8 mouse cellular contexts compared by ENCODE assay signal in the genomic region with DNA sequence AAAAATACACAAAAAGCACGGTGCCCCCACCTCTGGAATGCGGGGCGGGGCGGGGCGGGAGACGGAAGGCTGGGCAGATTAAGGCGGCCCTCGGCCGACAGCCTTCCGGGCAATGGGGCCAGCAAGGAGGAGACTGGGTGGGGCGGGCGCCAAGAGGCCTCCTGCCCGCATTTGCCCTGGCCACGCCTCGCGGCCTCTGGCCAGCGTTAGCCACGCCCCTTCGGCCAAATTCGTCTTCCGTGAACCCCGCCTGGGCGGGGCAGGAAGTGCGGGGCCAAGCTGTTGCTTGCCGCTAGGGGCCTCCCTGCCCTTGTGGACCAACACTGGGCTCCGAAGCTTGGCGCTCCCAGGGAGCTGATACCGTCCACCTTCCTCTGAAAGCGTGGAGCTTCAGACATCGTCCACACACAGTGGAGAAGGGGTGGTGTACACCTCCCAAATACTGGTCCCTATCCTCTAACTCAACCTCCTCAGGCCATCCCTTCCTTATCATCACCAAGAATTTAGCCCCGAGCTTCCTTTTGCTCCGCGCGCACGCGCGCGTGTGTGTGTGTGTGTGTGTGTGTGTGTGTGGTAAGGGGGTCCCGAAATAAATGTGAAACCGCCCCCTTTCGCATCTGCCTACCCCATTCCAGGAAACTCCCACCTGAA. TPM values are rescaled to one million over a fixed set of nuclear protein-coding genes. Genes with fewer than 3 reads are reported as not detected.
DNase-seq lines count a peak whose midpoint lies in the region; ATAC-seq lines count a peak whose summit lies in the region.

No protein-coding gene starts in this region.

- peak; percentile 91 for ATAC-seq in heart, embryonic 14.5 days (ENCODE audit: insufficient number of reproducible peaks, insufficient read depth, low FRiP score, low read depth)
- ATAC-seq in liver, embryonic 13.5 days (ENCODE audit: low read depth): peak; percentile 90
- ATAC-seq in stomach, embryonic 16.5 days (ENCODE audit: insufficient read depth, low FRiP score): peak; percentile 93

- DNase-seq in CD4-positive helper T cell, adult 2 months (ENCODE audit: low read depth, low spot score): peak; percentile 91
- peak; percentile 62 for DNase-seq in fat pad, adult 2 months (ENCODE audit: extremely low read depth, low read depth, low spot score)
- DNase-seq in kidney, postnatal 14 days: peak; percentile 100
- peak; percentile 99 for DNase-seq in liver, embryonic 13.5 days
- peak; percentile 97 for DNase-seq in neural tube, embryonic 10.5 days (ENCODE audit: extremely low spot score, low spot score)

- H3K4me1 ChIP-seq in brown adipose tissue, adult 24 weeks (ENCODE audit: control insufficient read depth, insufficient read depth, insufficient read length, low read length): no peaks in the 10 kb centered on the region; the same call in 1 of the 2 replicates
- peaks cover 4 to 20% of the 10 kb centered on the region in 2 experiments; a peak in 3 of 4 replicates for H3K4me1 ChIP-seq in heart, embryonic 14.5 days (ENCODE audit: control insufficient read depth in 2 of 2, insufficient read depth in 2 of 2, low read length in 2 of 2)
- H3K4me1 ChIP-seq in liver, embryonic 13.5 days (replicated peaks): peaks cover 78% of the 10 kb centered on the region
- peaks cover 22% of the 10 kb centered on the region for H3K4me1 ChIP-seq in stomach, embryonic 16.5 days (ENCODE audit: control insufficient read depth, insufficient read depth, low read length)

- H3K9me3 ChIP-seq in heart, embryonic 14.5 days (ENCODE audit: control insufficient read depth, low read length): no peaks in the 10 kb centered on the region
- no peaks in the 10 kb centered on the region for H3K9me3 ChIP-seq in liver, embryonic 13.5 days (replicated peaks)
- H3K9me3 ChIP-seq in stomach, embryonic 16.5 days (replicated peaks; ENCODE audit: control insufficient read depth, low read length): no peaks in the 10 kb centered on the region

- H3K27me3 ChIP-seq in heart, embryonic 14.5 days (ENCODE audit: control insufficient read depth, insufficient read depth, low read length): no peaks in the 10 kb centered on the region
- H3K27me3 ChIP-seq in liver, embryonic 13.5 days: no peaks in the 10 kb centered on the region
- H3K27me3 ChIP-seq in stomach, embryonic 16.5 days (ENCODE audit: control insufficient read depth, insufficient read depth, low read length): no peaks in the 10 kb centered on the region

- peak overlapping the region; percentile 91 for H3K4me2 ChIP-seq in heart, embryonic 14.5 days (ENCODE audit: low read length)
- peak overlapping the region; percentile 94 for H3K4me2 ChIP-seq in liver, embryonic 13.5 days
- H3K4me2 ChIP-seq in stomach, embryonic 16.5 days (ENCODE audit: low read depth, low read length): peak overlapping the region; percentile 94

- 0% methylated on average over 41 of the region's 41 CpGs for WGBS in heart, embryonic 14.5 days
- 0% methylated on average over 41 of the region's 41 CpGs for WGBS in liver, embryonic 13.5 days (ENCODE audit: insufficient replicate concordance)
- under 1% methylated on average over 41 of the region's 41 CpGs for WGBS in stomach, embryonic 16.5 days

- H3K4me3 ChIP-seq in brown adipose tissue, adult 24 weeks (ENCODE audit: insufficient read depth, low read depth, low read length): peak overlapping the region; percentile 60
- peak overlapping the region; percentile 42 to 47 for H3K4me3 ChIP-seq in heart, embryonic 14.5 days (ENCODE audit: control insufficient read depth in 1 of 2, insufficient read depth in 1 of 2, low read depth in 1 of 2, low read length in 2 of 2)
- H3K4me3 ChIP-seq in liver, embryonic 13.5 days (replicated peaks): peak overlapping the region; percentile 62
- peak overlapping the region; percentile 48 for H3K4me3 ChIP-seq in stomach, embryonic 16.5 days (replicated peaks; ENCODE audit: low read length)

- peak overlapping the region; percentile 79 for H3K9ac ChIP-seq in heart, embryonic 14.5 days (ENCODE audit: low read length)
- peak overlapping the region; percentile 76 for H3K9ac ChIP-seq in liver, embryonic 13.5 days
- peak overlapping the region; percentile 77 for H3K9ac ChIP-seq in stomach, embryonic 16.5 days (ENCODE audit: low read length)

- peaks cover 26% of the 10 kb centered on the region for H3K36me3 ChIP-seq in heart, embryonic 14.5 days (ENCODE audit: control insufficient read depth, insufficient read depth, low read length)
- H3K36me3 ChIP-seq in liver, embryonic 13.5 days: peaks cover 27% of the 10 kb centered on the region
- H3K36me3 ChIP-seq in stomach, embryonic 16.5 days (ENCODE audit: control insufficient read depth, insufficient read depth, low read length): peaks cover 14% of the 10 kb centered on the region

- H3K27ac ChIP-seq in brown adipose tissue, adult 24 weeks (replicated peaks; ENCODE audit: low read depth, low read length): peak overlapping the region; percentile 92
- H3K27ac ChIP-seq in heart, embryonic 14.5 days (replicated peaks in 1 of 2; ENCODE audit: control insufficient read depth in 1 of 2, insufficient read depth in 1 of 2, low read depth in 2 of 2, low read length in 2 of 2): peak overlapping the region; percentile 81 to 92
- peak overlapping the region; percentile 91 for H3K27ac ChIP-seq in liver, embryonic 13.5 days
- peak overlapping the region; percentile 95 for H3K27ac ChIP-seq in stomach, embryonic 16.5 days (ENCODE audit: low read length)

RNA-seq across cellular contexts. Expression of a gene that starts 6.1 kb away (rescaled TPM):
- 66.8 and 98.0 TPM in 2 replicates for polyA plus RNA-seq in brown adipose tissue, adult 24 weeks (2012; ENCODE audit: insufficient read depth, insufficient read length, missing spikeins)
- polyA plus RNA-seq in heart, embryonic 14.5 days (2014; fragmentation: Nextera tagmentation; extraction: Ambion mirVana): 67.3 and 67.8 TPM in 2 replicates
- polyA plus RNA-seq in liver, embryonic 13.5 days (2015; fragmentation: Nextera tagmentation; extraction: Ambion mirVana): 33.1 and 35.6 TPM in 2 replicates
- polyA plus RNA-seq in stomach, embryonic 16.5 days (2015; fragmentation: Nextera tagmentation; extraction: Ambion mirVana): 77.9 and 88.9 TPM in 2 replicates

RNA-seq across cellular contexts. Expression of a gene that starts 11.8 kb away (rescaled TPM):
- 0.46 and 1.1 TPM in 2 replicates for polyA plus RNA-seq in brown adipose tissue, adult 24 weeks (2012; ENCODE audit: insufficient read depth, insufficient read length, missing spikeins)
- polyA plus RNA-seq in heart, embryonic 14.5 days (2014; fragmentation: Nextera tagmentation; extraction: Ambion mirVana): 0.27 and 0.38 TPM in 2 replicates
- 0.62 and 0.90 TPM in 2 replicates for polyA plus RNA-seq in liver, embryonic 13.5 days (2015; fragmentation: Nextera tagmentation; extraction: Ambion mirVana)
- polyA plus RNA-seq in stomach, embryonic 16.5 days (2015; fragmentation: Nextera tagmentation; extraction: Ambion mirVana): 29.1 and 29.8 TPM in 2 replicates

RNA-seq across cellular contexts. Expression of a gene that starts 22.4 kb away (rescaled TPM):
- polyA plus RNA-seq in brown adipose tissue, adult 24 weeks (2012; ENCODE audit: insufficient read depth, insufficient read length, missing spikeins): 1.5 and 5.8 TPM in 2 replicates
- polyA plus RNA-seq in heart, embryonic 14.5 days (2014; fragmentation: Nextera tagmentation; extraction: Ambion mirVana): 4.4 and 4.9 TPM in 2 replicates
- 9.6 and 10.0 TPM in 2 replicates for polyA plus RNA-seq in liver, embryonic 13.5 days (2015; fragmentation: Nextera tagmentation; extraction: Ambion mirVana)
- polyA plus RNA-seq in stomach, embryonic 16.5 days (2015; fragmentation: Nextera tagmentation; extraction: Ambion mirVana): 7.7 and 8.7 TPM in 2 replicates

RNA-seq across cellular contexts. Expression of a gene that starts 35.5 kb away (rescaled TPM):
- polyA plus RNA-seq in brown adipose tissue, adult 24 weeks (2012; ENCODE audit: insufficient read depth, insufficient read length, missing spikeins): not detected in 2 replicates
- polyA plus RNA-seq in heart, embryonic 14.5 days (2014; fragmentation: Nextera tagmentation; extraction: Ambion mirVana): 0.34 and 0.55 TPM in 2 replicates
- polyA plus RNA-seq in liver, embryonic 13.5 days (2015; fragmentation: Nextera tagmentation; extraction: Ambion mirVana): 0.08 and 0.13 TPM in 2 replicates
- 0.66 and 0.77 TPM in 2 replicates for polyA plus RNA-seq in stomach, embryonic 16.5 days (2015; fragmentation: Nextera tagmentation; extraction: Ambion mirVana)

Comparison
In these comparisons a context has a peak if more than half of its experiments do, and no peak if none do; other contexts are left out.
1. Peak in every context shown above with its lines: DNase-seq, ATAC-seq, H3K4me3 ChIP-seq and H3K27ac ChIP-seq.
2. RNA of a gene that starts 11.8 kb away (polyA plus RNA-seq): 29.1 to 29.8 TPM in stomach, embryonic 16.5 days; 0.46 to 1.1 TPM in brown adipose tissue, adult 24 weeks, 0.62 to 0.90 TPM in liver, embryonic 13.5 days and 0.27 to 0.38 TPM in heart, embryonic 14.5 days; every median in the first group is over 10 times any median in the second.